Mouse (Mus musculus): ENCODE results near the gene Dnaic1. TPM values are rescaled to one million over a fixed set of nuclear protein-coding genes. Genes with fewer than 3 reads are reported as not detected.

The Dnaic1 gene
- total and polyA plus RNA-seq, 3 experiments, result not detected

DNA sequence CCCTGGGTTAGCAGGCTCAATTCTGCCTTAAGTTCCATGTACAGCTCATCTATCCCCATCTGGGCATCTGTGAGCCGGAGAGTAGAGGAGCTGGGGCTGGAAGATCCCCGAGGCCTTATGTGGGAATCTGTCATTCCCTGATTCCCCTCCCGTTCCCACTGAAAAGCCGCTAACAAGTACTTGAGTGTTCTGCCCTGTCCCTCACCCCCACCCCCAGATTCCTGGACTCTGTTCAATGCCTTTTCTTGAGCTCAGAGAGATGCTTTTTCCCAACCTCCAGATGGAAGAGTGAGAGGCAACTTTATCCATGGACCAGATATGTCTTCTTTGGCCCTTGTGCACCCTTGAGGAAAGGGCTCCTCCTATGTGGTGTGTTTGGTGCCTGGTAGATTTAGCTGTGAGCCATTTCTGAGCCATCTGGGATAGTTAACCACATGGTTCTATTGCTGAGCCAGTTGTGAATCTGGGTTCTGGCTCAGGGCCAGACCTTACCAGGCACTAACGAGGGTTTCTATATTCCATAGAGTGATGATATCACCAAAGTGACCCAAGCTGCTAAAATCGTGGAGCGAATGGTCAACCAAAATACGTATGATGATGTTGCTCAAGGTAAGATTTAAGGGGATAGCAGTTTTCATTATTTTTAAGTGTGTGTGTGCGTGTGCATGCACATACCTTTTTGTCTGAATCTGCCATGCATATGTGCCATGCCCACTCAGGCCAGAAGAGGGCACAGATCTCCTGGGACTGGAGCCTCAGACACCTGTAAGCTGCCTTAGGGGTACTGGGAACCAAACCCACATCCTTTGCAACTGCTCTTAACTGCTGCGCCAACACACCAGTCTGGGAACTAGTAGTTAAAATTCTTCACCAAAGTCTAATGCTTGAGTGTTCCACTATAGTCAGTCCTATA, 40.4 kb downstream of the Dnaic1 start:
- Histone ChIP-seq H3K9me3 (replicated peaks) (no peaks in the 10 kb centered on the region), H3K4me1 (ENCODE audit: insufficient read depth, low read depth, low read length) (no peaks in the 10 kb centered on the region), H3K4me3 (ENCODE audit: low read depth, low read length) (no peak overlapping the region), H3K36me3 (replicated peaks) (no peaks in the 10 kb centered on the region), H3K27me3 (ENCODE audit: insufficient read depth, low read length) (peaks cover 6% of the 10 kb centered on the region; the same call in 1 of the 2 replicates)
- TF ChIP-seq GATA1 (IDR thresholded peaks at IDR 0.05; ENCODE audit: borderline replicate concordance, low read length) (no peak), POLR2AphosphoS5 (IDR thresholded peaks at IDR 0.05; ENCODE audit: insufficient replicate concordance, low read depth, low read length) (no peak)
- ATAC-seq (ENCODE audit: extremely low read depth, insufficient number of reproducible peaks, low FRiP score, poor library complexity, severe bottlenecking), result no peak
- no peak for DNase-seq (ENCODE audit: low spot score)

DNA sequence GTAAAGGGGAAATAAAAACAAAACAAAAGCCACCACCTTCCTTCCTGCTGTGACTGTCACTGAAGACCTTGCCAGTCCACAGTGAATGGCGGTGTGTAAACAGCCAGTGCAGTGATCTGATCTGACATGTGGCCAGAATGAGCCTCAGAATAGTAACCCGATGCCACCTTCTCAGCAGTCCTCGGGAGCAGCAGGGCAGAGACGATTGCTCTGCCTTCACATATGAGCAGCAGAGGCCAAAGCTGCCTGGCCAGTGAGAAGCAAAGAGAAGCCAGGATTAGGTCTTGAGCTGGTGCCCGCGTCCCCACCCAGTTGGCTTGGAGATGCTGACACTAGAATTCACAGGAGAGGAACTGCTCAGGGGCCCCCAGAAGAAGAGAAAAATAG, 41.0 kb downstream of the Dnaic1 start:
- no peak for TF ChIP-seq CTCF (IDR thresholded peaks at IDR 0.05; ENCODE audit: low read depth, low read length)
- TF ChIP-seq POLR2AphosphoS5 (IDR thresholded peaks at IDR 0.05; ENCODE audit: insufficient replicate concordance, low read depth, low read length), result no peak
- TF ChIP-seq TAL1 (conservative IDR thresholded peaks at IDR 0.05; ENCODE audit: low read depth, low read length), result no peak
- TF ChIP-seq GATA2 (IDR thresholded peaks at IDR 0.05; ENCODE audit: borderline replicate concordance, low read depth, low read length), result no peak
- H3K4me3 ChIP-seq (ENCODE audit: low read depth, low read length), result no peak overlapping the region
- no peak for ATAC-seq (ENCODE audit: extremely low read depth, insufficient number of reproducible peaks, low FRiP score, poor library complexity, severe bottlenecking)
- peaks cover 12% of the 10 kb centered on the region; the same call in 1 of the 2 replicates for H3K27me3 ChIP-seq (ENCODE audit: insufficient read depth, low read length)
- no peaks in the 10 kb centered on the region for H3K9me3 ChIP-seq (replicated peaks)
- no peaks in the 10 kb centered on the region for H3K36me3 ChIP-seq (replicated peaks)
- no peaks in the 10 kb centered on the region for H3K4me1 ChIP-seq (ENCODE audit: insufficient read depth, low read depth, low read length)
- DNase-seq (ENCODE audit: low spot score), result no peak

DNA sequence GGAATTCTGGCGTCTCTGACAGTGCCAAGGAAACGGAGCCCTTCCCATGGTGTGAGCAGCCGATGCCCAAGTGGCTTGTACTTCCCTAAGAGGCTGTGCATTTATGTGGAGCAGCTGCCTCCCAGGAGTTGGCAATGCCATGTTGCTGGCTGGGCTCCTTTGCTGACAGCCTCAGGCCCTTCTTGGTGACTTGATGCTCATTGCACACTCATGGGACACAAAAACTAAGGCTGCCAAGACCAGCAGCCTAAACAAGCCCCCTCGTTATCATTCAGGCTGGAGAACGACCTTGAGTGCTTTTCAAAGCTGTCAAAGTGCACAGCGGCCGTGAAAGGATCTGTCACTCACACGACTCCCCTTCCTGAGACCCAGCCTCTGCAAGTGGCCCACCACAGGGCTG, 42.6 kb downstream of the Dnaic1 start:
- no peak for DNase-seq (ENCODE audit: low spot score)
- no peaks in the 10 kb centered on the region for H3K36me3 ChIP-seq (replicated peaks)
- peaks cover 15% of the 10 kb centered on the region; the same call in 1 of the 2 replicates for H3K27me3 ChIP-seq (ENCODE audit: insufficient read depth, low read length)
- TF ChIP-seq GATA2 (IDR thresholded peaks at IDR 0.05; ENCODE audit: borderline replicate concordance, low read depth, low read length), result no peak
- TF ChIP-seq CTCF (IDR thresholded peaks at IDR 0.05; ENCODE audit: low read depth, low read length), result no peak
- no peak for TF ChIP-seq GATA1 (IDR thresholded peaks at IDR 0.05; ENCODE audit: borderline replicate concordance, low read length)
- no peak for TF ChIP-seq POLR2AphosphoS5 (IDR thresholded peaks at IDR 0.05; ENCODE audit: insufficient replicate concordance, low read depth, low read length)
- TF ChIP-seq TAL1 (conservative IDR thresholded peaks at IDR 0.05; ENCODE audit: low read depth, low read length), result no peak
- ATAC-seq (ENCODE audit: extremely low read depth, insufficient number of reproducible peaks, low FRiP score, poor library complexity, severe bottlenecking), result no peak
- H3K4me3 ChIP-seq (ENCODE audit: low read depth, low read length), result no peak overlapping the region
- H3K4me1 ChIP-seq (ENCODE audit: insufficient read depth, low read depth, low read length), result no peaks in the 10 kb centered on the region
- H3K9me3 ChIP-seq (replicated peaks), result no peaks in the 10 kb centered on the region

DNA sequence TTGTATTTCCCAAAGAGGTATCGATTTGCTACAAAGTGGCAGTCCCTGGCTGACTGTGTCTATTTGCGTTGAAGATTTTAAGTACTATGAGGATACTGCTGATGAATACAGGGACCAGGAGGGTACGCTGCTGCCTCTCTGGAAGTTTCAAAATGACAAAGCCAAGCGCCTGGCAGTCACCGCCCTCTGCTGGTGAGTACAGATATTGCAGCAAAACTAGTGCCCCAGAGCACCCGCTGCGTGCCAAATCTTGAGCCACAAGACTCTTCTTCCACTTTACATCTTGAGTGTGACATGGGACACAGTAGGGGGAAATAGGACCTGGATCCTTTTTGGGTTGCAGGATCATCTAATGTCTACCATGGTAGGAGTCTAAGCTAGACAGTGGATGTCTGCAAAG, 44.6 kb downstream of the Dnaic1 start:
- peak; percentile 84 for TF ChIP-seq CTCF (IDR thresholded peaks at IDR 0.05; ENCODE audit: low read depth, low read length)
- TF ChIP-seq POLR2AphosphoS5 (IDR thresholded peaks at IDR 0.05; ENCODE audit: insufficient replicate concordance, low read depth, low read length), result no peak
- DNase-seq (ENCODE audit: low spot score) (peak; percentile 33), ATAC-seq (ENCODE audit: extremely low read depth, insufficient number of reproducible peaks, low FRiP score, poor library complexity, severe bottlenecking) (no peak)
- H3K4me3 ChIP-seq (ENCODE audit: low read depth, low read length), result no peak overlapping the region
- H3K36me3 ChIP-seq (replicated peaks), result no peaks in the 10 kb centered on the region
- no peaks in the 10 kb centered on the region for H3K9me3 ChIP-seq (replicated peaks)
- H3K4me1 ChIP-seq (ENCODE audit: insufficient read depth, low read depth, low read length), result no peaks in the 10 kb centered on the region
- peaks cover 24% of the 10 kb centered on the region for H3K27me3 ChIP-seq (ENCODE audit: insufficient read depth, low read length)

DNA sequence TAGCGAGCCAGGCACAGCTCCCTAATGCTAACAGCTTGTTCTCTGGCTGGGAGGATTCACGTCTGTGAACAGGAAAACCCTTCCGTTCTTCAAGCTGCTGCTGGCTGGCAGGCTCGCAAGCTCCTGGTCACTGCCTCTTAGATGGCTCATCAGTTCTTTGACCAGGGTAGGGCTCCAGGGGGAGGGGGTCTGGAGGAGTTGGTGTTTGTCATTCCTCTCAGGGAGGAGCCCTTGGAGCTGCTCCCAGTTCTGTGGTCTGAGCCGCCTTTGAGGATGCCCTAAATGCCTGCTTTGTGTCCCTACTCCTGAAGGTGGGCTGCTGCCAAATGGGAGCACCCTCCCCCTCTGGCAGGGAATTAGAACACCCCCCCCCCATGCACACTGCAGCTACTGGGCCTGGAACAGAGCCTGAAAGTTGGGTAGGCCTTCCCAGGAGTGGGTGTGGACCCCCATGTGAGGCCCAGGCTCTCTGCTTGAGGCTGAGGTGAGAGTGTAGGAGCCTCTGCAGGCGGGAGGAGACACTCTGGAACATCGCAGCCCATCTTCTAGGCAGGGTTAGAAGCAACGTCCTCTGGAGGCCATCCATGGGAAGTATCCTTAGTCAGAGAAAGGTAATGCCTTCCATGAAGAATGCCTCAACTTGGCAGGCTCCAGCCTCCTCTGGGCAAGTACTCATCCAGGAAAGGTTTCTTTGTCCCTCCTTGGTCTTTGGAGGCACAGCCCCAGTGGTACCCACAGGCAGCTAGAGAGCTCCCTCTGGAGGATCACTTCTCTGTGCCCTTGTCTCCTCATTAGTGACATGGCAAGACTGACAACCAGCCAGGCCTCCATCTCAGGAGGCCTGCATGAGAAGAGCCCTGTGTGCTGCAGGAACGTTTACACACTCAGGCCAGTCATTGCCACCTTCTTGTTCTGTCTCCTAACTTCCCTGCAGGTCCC, 46.4 kb downstream of the Dnaic1 start:
- TF ChIP-seq CTCF (IDR thresholded peaks at IDR 0.05; ENCODE audit: low read depth, low read length) (no peak), GATA2 (IDR thresholded peaks at IDR 0.05; ENCODE audit: borderline replicate concordance, low read depth, low read length) (no peak)
- Histone ChIP-seq H3K4me3 (ENCODE audit: low read depth, low read length) (no peak overlapping the region), H3K9me3 (replicated peaks) (no peaks in the 10 kb centered on the region), H3K36me3 (replicated peaks) (no peaks in the 10 kb centered on the region), H3K4me1 (ENCODE audit: insufficient read depth, low read depth, low read length) (no peaks in the 10 kb centered on the region), H3K27me3 (ENCODE audit: insufficient read depth, low read length) (peaks cover 22% of the 10 kb centered on the region)
- ATAC-seq (ENCODE audit: extremely low read depth, insufficient number of reproducible peaks, low FRiP score, poor library complexity, severe bottlenecking), result no peak
- DNase-seq (ENCODE audit: low spot score), result no peak

DNA sequence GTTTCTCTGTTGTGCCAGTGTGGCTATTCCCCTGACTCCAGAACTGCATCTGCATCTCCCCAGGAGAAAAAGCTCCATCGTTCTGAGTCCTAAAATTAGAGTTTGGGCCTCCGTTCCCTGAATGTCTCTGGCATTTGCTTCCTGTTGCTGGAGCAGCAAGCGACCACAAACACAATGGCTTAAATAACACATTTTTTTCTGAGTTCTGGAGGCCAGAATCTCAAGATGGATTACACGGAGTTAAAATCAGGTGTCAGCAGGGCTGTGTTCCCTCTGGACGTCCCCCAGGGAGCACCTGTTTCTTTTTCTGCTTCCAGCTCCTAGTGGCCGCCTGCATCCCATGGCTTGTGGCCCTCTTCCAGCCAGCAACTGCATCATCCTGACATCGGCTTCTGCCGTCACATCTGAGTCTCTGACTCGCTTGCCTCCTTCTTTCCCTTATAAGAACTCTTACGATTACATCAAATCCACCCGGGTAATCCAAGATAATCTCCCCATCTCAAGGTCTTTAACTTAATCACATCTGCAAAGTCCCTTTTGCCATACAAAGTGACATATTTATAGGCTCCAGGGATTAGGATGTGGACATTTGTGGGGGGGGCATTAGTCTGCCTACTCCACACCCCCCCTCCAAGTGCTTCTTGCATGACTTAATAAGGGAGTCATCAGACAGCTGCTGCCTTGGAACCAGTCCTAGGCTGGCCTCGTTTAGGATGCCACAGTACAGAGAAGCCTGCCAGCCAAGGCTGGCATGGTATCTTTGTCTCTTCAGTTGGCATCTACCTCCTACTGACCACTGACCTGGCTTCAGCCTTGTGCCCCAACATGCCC, 49.6 kb downstream of the Dnaic1 start:
- no peak for TF ChIP-seq POLR2AphosphoS5 (IDR thresholded peaks at IDR 0.05; ENCODE audit: insufficient replicate concordance, low read depth, low read length)
- no peak for TF ChIP-seq TAL1 (conservative IDR thresholded peaks at IDR 0.05; ENCODE audit: low read depth, low read length)
- TF ChIP-seq GATA1 (IDR thresholded peaks at IDR 0.05; ENCODE audit: borderline replicate concordance, low read length), result no peak
- no peak for TF ChIP-seq GATA2 (IDR thresholded peaks at IDR 0.05; ENCODE audit: borderline replicate concordance, low read depth, low read length)
- TF ChIP-seq CTCF (IDR thresholded peaks at IDR 0.05; ENCODE audit: low read depth, low read length), result no peak
- H3K36me3 ChIP-seq (replicated peaks), result no peaks in the 10 kb centered on the region
- no peak for ATAC-seq (ENCODE audit: extremely low read depth, insufficient number of reproducible peaks, low FRiP score, poor library complexity, severe bottlenecking)

More for the DNA sequence above, 49.6 kb downstream of the Dnaic1 start:
- H3K27me3 ChIP-seq (ENCODE audit: insufficient read depth, low read length), result peaks cover 22% of the 10 kb centered on the region
- no peak overlapping the region for H3K4me3 ChIP-seq (ENCODE audit: low read depth, low read length)
- H3K4me1 ChIP-seq (ENCODE audit: insufficient read depth, low read depth, low read length), result no peaks in the 10 kb centered on the region
- no peak for DNase-seq (ENCODE audit: low spot score)
- H3K9me3 ChIP-seq (replicated peaks), result no peaks in the 10 kb centered on the region

Data from G1E (cell line).